Mouse (Mus musculus) E14TG2a.4 (cell line): Measurements from ENCODE around the gene Abca2.

Experiments
- CTCF ChIP-seq: conservative IDR thresholded peaks from 2 replicates; pipeline ENCODE4 v1.5.1; 2014; ENCODE audit warnings: low read length
- NANOG ChIP-seq: IDR thresholded peaks from 2 replicates; pipeline ENCODE4 v1.6.1; 2014; ENCODE audit warnings: borderline replicate concordance, low read length, mixed read lengths
- POU5F1 ChIP-seq: IDR thresholded peaks from 2 replicates; pipeline ENCODE4 v1.6.1; 2014; ENCODE audit warnings: low read length, borderline replicate concordance

- TF ChIP-seq CTCF (no peak), POU5F1 (no peak), NANOG (no peak)
Observed at GRCm38 (mm10) chr2:25479551-25480311, 51.2 kb downstream of the Abca2 start.
